ENCODE assay signal across 8 mouse cellular contexts in genomic region chr11:4203705-4204074, GRCm38 (mm10). TPM values are rescaled to one million over a fixed set of nuclear protein-coding genes. Genes with fewer than 3 reads are reported as not detected.
A peak's percentile ranks its signal among the peaks of the same experiment; 100 is the strongest.
DNase-seq lines count a peak whose midpoint lies in the region; ATAC-seq and TF ChIP-seq lines count a peak whose summit lies in the region.

No protein-coding gene starts in this region.

- H3K4me1 ChIP-seq in liver, adult 2 months (ENCODE audit: control insufficient read depth, insufficient read depth, low read length), result peaks cover 8% of the 10 kb centered on the region
- peaks cover 7% of the 10 kb centered on the region for H3K4me1 ChIP-seq in liver, embryonic 11.5 days (replicated peaks; ENCODE audit: control insufficient read depth, insufficient read depth, low read length)
- 0 out of 2 replicates have a peak, but pooled peaks cover 5% of the 10 kb centered on the region for H3K4me1 ChIP-seq in intestine, embryonic 16.5 days (ENCODE audit: control insufficient read depth, insufficient read depth, low read length)

- peak; percentile 90 for DNase-seq in liver, adult 2 months (ENCODE audit: extremely low read depth, low read depth, low spot score)
- no peak for DNase-seq in liver, embryonic 11.5 days (ENCODE audit: low spot score)
- peak; percentile 68 for DNase-seq in gastrocnemius, adult 18-20 months (ENCODE audit: low spot score)
- peak; percentile 78 for DNase-seq in lung, postnatal 14 days
- DNase-seq in retina, postnatal 1 day, result no peak
- DNase-seq in left cerebral cortex, postnatal 25 days (ENCODE audit: low spot score in 2 of 2), result no peak

- no peaks in the 10 kb centered on the region for H3K9me3 ChIP-seq in liver, embryonic 11.5 days (ENCODE audit: control insufficient read depth, low read length)
- no peaks in the 10 kb centered on the region for H3K9me3 ChIP-seq in intestine, embryonic 16.5 days (ENCODE audit: control insufficient read depth, low read length)

- H3K27me3 ChIP-seq in liver, adult 2 months (ENCODE audit: control insufficient read depth, insufficient read depth, low read length), result no peaks in the 10 kb centered on the region
- no peaks in the 10 kb centered on the region for H3K27me3 ChIP-seq in liver, embryonic 11.5 days (replicated peaks; ENCODE audit: control insufficient read depth, insufficient read depth, low read length)
- no peaks in the 10 kb centered on the region for H3K27me3 ChIP-seq in intestine, embryonic 16.5 days (replicated peaks; ENCODE audit: control insufficient read depth, insufficient read depth, low read length)

- ATAC-seq in liver, embryonic 11.5 days (replicated peaks; ENCODE audit: low FRiP score), result no peak
- peak; percentile 93 for ATAC-seq in intestine, embryonic 16.5 days
- ATAC-seq in cerebellum, adult (ENCODE audit: insufficient number of reproducible peaks, low FRiP score, low TSS enrichment), result no peak

- peak overlapping the region; percentile 26 for H3K27ac ChIP-seq in liver, adult 2 months (replicated peaks; ENCODE audit: insufficient read depth, low read depth, low read length)
- no peak overlapping the region for H3K27ac ChIP-seq in liver, embryonic 11.5 days (ENCODE audit: low read depth, low read length)
- H3K27ac ChIP-seq in intestine, embryonic 16.5 days (ENCODE audit: low read length), result peak overlapping the region; percentile 84

- no peak for TF ChIP-seq POLR2A in liver, adult 2 months (IDR thresholded peaks at IDR 0.05; ENCODE audit: extremely low read depth, insufficient read depth, low read length)

- 15% methylated on average over 2 of the region's 2 CpGs for WGBS in liver, adult 2 months
- WGBS in liver, embryonic 11.5 days, result 54% methylated on average over 2 of the region's 2 CpGs
- WGBS in intestine, embryonic 16.5 days, result 32% methylated on average over 2 of the region's 2 CpGs

- intact Hi-C loops in left cerebral cortex, postnatal 25 days (cut with DNase I), result no loop called here

- TF ChIP-seq CTCF in liver, adult 2 months (IDR thresholded peaks at IDR 0.05; ENCODE audit: low read depth, low read length), result no peak

- H3K36me3 ChIP-seq in liver, adult 2 months (ENCODE audit: control insufficient read depth, insufficient read depth, low read length), result peaks cover 10% of the 10 kb centered on the region
- no peaks in the 10 kb centered on the region for H3K36me3 ChIP-seq in liver, embryonic 11.5 days (ENCODE audit: control insufficient read depth, insufficient read depth, low read length)
- H3K36me3 ChIP-seq in intestine, embryonic 16.5 days (ENCODE audit: control insufficient read depth, insufficient read depth, low read length), result 0 out of 2 replicates have a peak, but pooled peaks cover 5% of the 10 kb centered on the region

- H3K4me3 ChIP-seq in liver, adult 2 months (ENCODE audit: insufficient read depth, low read depth, low read length), result no peak overlapping the region
- H3K4me3 ChIP-seq in liver, embryonic 11.5 days (ENCODE audit: low read depth, low read length), result no peak overlapping the region
- H3K4me3 ChIP-seq in intestine, embryonic 16.5 days (ENCODE audit: low read length), result no peak overlapping the region

- no peak overlapping the region for H3K4me2 ChIP-seq in liver, embryonic 11.5 days
- 0 out of 2 replicates have a peak overlapping the region, but pooled peaks have one; percentile 23 for H3K4me2 ChIP-seq in intestine, embryonic 16.5 days (ENCODE audit: low read depth, low read length)

- peaks cover 17% of the 10 kb centered on the region; the same call in 1 of the 2 replicates for H3K79me2 ChIP-seq in liver, adult 2 months (ENCODE audit: control insufficient read depth, insufficient read depth, low read length)

- no peak overlapping the region for H3K9ac ChIP-seq in liver, adult 2 months (ENCODE audit: low read depth, low read length)
- H3K9ac ChIP-seq in liver, embryonic 11.5 days (ENCODE audit: low read depth, low read length), result no peak overlapping the region
- H3K9ac ChIP-seq in intestine, embryonic 16.5 days (ENCODE audit: low read depth, low read length), result peak overlapping the region; percentile 50; the same call in 1 of the 2 replicates

RNA-seq across cellular contexts. Expression of gene Castor1, which starts 14.3 kb away (rescaled TPM):
- total RNA-seq in liver, adult 2 months (2014; rRNA removed), result 1.4 and 1.7 TPM in 2 replicates
- 2.3 and 2.5 TPM in 2 replicates for polyA plus RNA-seq in liver, adult 2 months (2012; rRNA removed)
- polyA plus RNA-seq in liver, embryonic 11.5 days (2014; fragmentation: Nextera tagmentation; extraction: Ambion mirVana), result 2.0 and 2.4 TPM in 2 replicates
- total RNA-seq in gastrocnemius, adult 18-20 months (2021), result 1 to 10 TPM; 1.8 to 2.9 TPM
- 5.9 and 7.3 TPM in 2 replicates for polyA plus RNA-seq in intestine, embryonic 16.5 days (2015; fragmentation: Nextera tagmentation; extraction: Ambion mirVana)
- 1 to 10 TPM; 3.9 to 6.1 TPM for total RNA-seq in left cerebral cortex, postnatal 25 days (2021)

RNA-seq across cellular contexts. Expression of gene Tbc1d10a, which starts 17.1 kb away (rescaled TPM):
- 23.4 and 23.6 TPM in 2 replicates for total RNA-seq in liver, adult 2 months (2014; rRNA removed)
- polyA plus RNA-seq in liver, adult 2 months (2012; rRNA removed), result 18.5 and 22.9 TPM in 2 replicates
- 13.2 and 13.6 TPM in 2 replicates for polyA plus RNA-seq in liver, embryonic 11.5 days (2014; fragmentation: Nextera tagmentation; extraction: Ambion mirVana)
- 1 to 10 TPM; 3.5 to 3.8 TPM for total RNA-seq in gastrocnemius, adult 18-20 months (2021)
- polyA plus RNA-seq in intestine, embryonic 16.5 days (2015; fragmentation: Nextera tagmentation; extraction: Ambion mirVana), result 34.0 and 37.2 TPM in 2 replicates
- 10 to 100 TPM; 34.5 to 35.6 TPM for total RNA-seq in left cerebral cortex, postnatal 25 days (2021)

RNA-seq across cellular contexts. Expression of gene Osm, which starts 32.5 kb away (rescaled TPM):
- 0.47 TPM in 1 of 2 replicates, not detected in the other for total RNA-seq in liver, adult 2 months (2014; rRNA removed)
- polyA plus RNA-seq in liver, adult 2 months (2012; rRNA removed), result not detected in 2 replicates
- 0.32 and 0.33 TPM in 2 replicates for polyA plus RNA-seq in liver, embryonic 11.5 days (2014; fragmentation: Nextera tagmentation; extraction: Ambion mirVana)
- not detected for total RNA-seq in gastrocnemius, adult 18-20 months (2021)
- polyA plus RNA-seq in intestine, embryonic 16.5 days (2015; fragmentation: Nextera tagmentation; extraction: Ambion mirVana), result 0.07 and 0.12 TPM in 2 replicates
- under 1 TPM in 1 of 2 experiments, not detected in 1; 0.16 TPM for total RNA-seq in left cerebral cortex, postnatal 25 days (2021)

RNA-seq across cellular contexts. Expression of gene Sf3a1, which starts 43.5 kb away (rescaled TPM):
- total RNA-seq in liver, adult 2 months (2014; rRNA removed), result 4.3 and 4.6 TPM in 2 replicates
- 10.0 and 12.2 TPM in 2 replicates for polyA plus RNA-seq in liver, adult 2 months (2012; rRNA removed)
- polyA plus RNA-seq in liver, embryonic 11.5 days (2014; fragmentation: Nextera tagmentation; extraction: Ambion mirVana), result 76.0 and 76.7 TPM in 2 replicates
- total RNA-seq in gastrocnemius, adult 18-20 months (2021), result 10 to 100 TPM; 15.0 to 18.6 TPM
- polyA plus RNA-seq in intestine, embryonic 16.5 days (2015; fragmentation: Nextera tagmentation; extraction: Ambion mirVana), result 40.4 and 41.8 TPM in 2 replicates
- total RNA-seq in left cerebral cortex, postnatal 25 days (2021), result 10 to 100 TPM; 68.6 to 73.1 TPM

RNA-seq across cellular contexts. Expression of gene Ccdc157, which starts 43.6 kb away (rescaled TPM):
- total RNA-seq in liver, adult 2 months (2014; rRNA removed), result 4.0 and 4.5 TPM in 2 replicates
- polyA plus RNA-seq in liver, adult 2 months (2012; rRNA removed), result 6.5 and 9.3 TPM in 2 replicates
- 2.2 and 2.3 TPM in 2 replicates for polyA plus RNA-seq in liver, embryonic 11.5 days (2014; fragmentation: Nextera tagmentation; extraction: Ambion mirVana)
- 1 to 10 TPM; 1.8 to 1.9 TPM for total RNA-seq in gastrocnemius, adult 18-20 months (2021)
- 3.0 TPM in 2 replicates for polyA plus RNA-seq in intestine, embryonic 16.5 days (2015; fragmentation: Nextera tagmentation; extraction: Ambion mirVana)
- total RNA-seq in left cerebral cortex, postnatal 25 days (2021), result 10 to 100 TPM; 14.9 to 17.7 TPM

Comparison
In these comparisons a context has a peak if more than half of its experiments do, and no peak if none do; other contexts are left out.
1. DNase-seq: peak in liver, adult 2 months (single experiment), gastrocnemius, adult 18-20 months (single experiment) and lung, postnatal 14 days (single experiment); none in liver, embryonic 11.5 days (single experiment), retina, postnatal 1 day (single experiment) and left cerebral cortex, postnatal 25 days (0 of 2).